ENCODE assay signal across 17 mouse cellular contexts in genomic region chr4:107811716-107812330, GRCm38 (mm10). TPM values are rescaled to one million over a fixed set of nuclear protein-coding genes. Genes with fewer than 3 reads are reported as not detected.
DNase-seq lines count a peak whose midpoint lies in the region; ATAC-seq and TF ChIP-seq lines count a peak whose summit lies in the region.
"Had no signal": no experiment of that assay in that cellular context is flagged by ENCODE, and none has a peak within 500 bp of the region (broad histone marks: within the 10 kb centered on the region; RNA-seq: fewer than 3 reads in every experiment).

No protein-coding gene starts in this region.

- TF ChIP-seq CTCF in left cerebral cortex, adult 2 months (IDR thresholded peaks at IDR 0.05) = no peak

- H3K9ac ChIP-seq in forebrain, embryonic 15.5 days (replicated peaks) = no peak overlapping the region
- no peak overlapping the region for H3K9ac ChIP-seq in forebrain, embryonic 11.5 days (ENCODE audit: low read length)
- H3K9ac ChIP-seq: embryonic facial prominence, embryonic 13.5 days; stomach, embryonic 15.5 days had no signal

- no peak overlapping the region for H3K4me2 ChIP-seq in forebrain, embryonic 15.5 days (replicated peaks)
- no peak overlapping the region for H3K4me2 ChIP-seq in forebrain, embryonic 11.5 days (ENCODE audit: low read depth, low read length, severe bottlenecking)
- H3K4me2 ChIP-seq: embryonic facial prominence, embryonic 13.5 days; stomach, embryonic 15.5 days had no signal

- intact Hi-C loops in left cerebral cortex, adult 2 months (cut with DNase I) = no loop called here

- WGBS in forebrain, embryonic 15.5 days = 54% methylated on average over 10 of the region's 10 CpGs
- WGBS in forebrain, embryonic 11.5 days = 62% methylated on average over 10 of the region's 10 CpGs
- 52% methylated on average over 10 of the region's 10 CpGs for WGBS in embryonic facial prominence, embryonic 10.5 days

- DNase-seq in adrenal gland, adult 2 months = peak; percentile 36
- no peak for DNase-seq in adrenal gland, postnatal 4 days (ENCODE audit: low spot score in 2 of 2)
- no peak for DNase-seq in forebrain, embryonic 11.5 days (ENCODE audit: low spot score)
- no peak for DNase-seq in left cerebral cortex, adult 2 months (ENCODE audit: extremely low spot score in 1 of 2, low spot score in 2 of 2)
- no peak for DNase-seq in left cerebral cortex, adult 11 months (ENCODE audit: low spot score)
- peak; percentile 39 for DNase-seq in cerebellum, adult 9-11 months
- DNase-seq in embryonic facial prominence, embryonic 10.5 days (ENCODE audit: low spot score) = no peak
- DNase-seq: adrenal gland, adult 8-10 months; kidney, postnatal 4 days; lung, adult 2 months; lung, postnatal 36 days; right cerebral cortex, postnatal 14 days had no signal

- H3K4me1 ChIP-seq in forebrain, embryonic 15.5 days = peaks cover 80% of the 10 kb centered on the region
- no peaks in the 10 kb centered on the region; the same call in 1 of the 2 replicates for H3K4me1 ChIP-seq in forebrain, embryonic 11.5 days (replicated peaks; ENCODE audit: control insufficient read depth, insufficient read depth, low read length)
- H3K4me1 ChIP-seq in embryonic facial prominence, embryonic 10.5 days = peaks cover 19% of the 10 kb centered on the region
- H3K4me1 ChIP-seq: embryonic facial prominence, embryonic 13.5 days; stomach, embryonic 15.5 days had no signal

- H3K27ac ChIP-seq in forebrain, embryonic 15.5 days (replicated peaks) = 0 out of 2 replicates have a peak overlapping the region, but pooled peaks have one; percentile 17
- no peak overlapping the region for H3K27ac ChIP-seq in forebrain, embryonic 11.5 days (ENCODE audit: low read depth, low read length)
- peak overlapping the region; percentile 8; the same call in 1 of the 2 replicates for H3K27ac ChIP-seq in left cerebral cortex, adult 2 months
- H3K27ac ChIP-seq in embryonic facial prominence, embryonic 10.5 days (replicated peaks) = no peak overlapping the region; the same call in 1 of the 2 replicates
- H3K27ac ChIP-seq: embryonic facial prominence, embryonic 13.5 days; stomach, embryonic 15.5 days had no signal

- ATAC-seq in forebrain, embryonic 15.5 days (replicated peaks) = no peak
- ATAC-seq in forebrain, embryonic 11.5 days (replicated peaks; ENCODE audit: low FRiP score) = no peak
- ATAC-seq: inflammation-experienced regulatory T-cells, adult 6 months; midbrain, embryonic 16.5 days had no signal

- H3K4me3 ChIP-seq in forebrain, embryonic 15.5 days = no peak overlapping the region
- no peak overlapping the region for H3K4me3 ChIP-seq in forebrain, embryonic 11.5 days (ENCODE audit: low read depth, low read length)
- no peak overlapping the region for H3K4me3 ChIP-seq in left cerebral cortex, adult 2 months
- H3K4me3 ChIP-seq in embryonic facial prominence, embryonic 10.5 days = no peak overlapping the region
- H3K4me3 ChIP-seq: embryonic facial prominence, embryonic 13.5 days; stomach, embryonic 15.5 days had no signal

- no peaks in the 10 kb centered on the region for H3K9me3 ChIP-seq in forebrain, embryonic 15.5 days
- no peaks in the 10 kb centered on the region for H3K9me3 ChIP-seq in forebrain, embryonic 11.5 days (ENCODE audit: control insufficient read depth, low read length)
- H3K9me3 ChIP-seq in embryonic facial prominence, embryonic 10.5 days = no peaks in the 10 kb centered on the region
- H3K9me3 ChIP-seq: embryonic facial prominence, embryonic 13.5 days; stomach, embryonic 15.5 days had no signal

- H3K27me3 ChIP-seq in forebrain, embryonic 15.5 days = no peaks in the 10 kb centered on the region
- H3K27me3 ChIP-seq in forebrain, embryonic 11.5 days (ENCODE audit: control insufficient read depth, insufficient read depth, low read length) = no peaks in the 10 kb centered on the region
- no peaks in the 10 kb centered on the region for H3K27me3 ChIP-seq in embryonic facial prominence, embryonic 10.5 days (replicated peaks; ENCODE audit: low read depth, poor library complexity, severe bottlenecking)
- H3K27me3 ChIP-seq: embryonic facial prominence, embryonic 13.5 days; stomach, embryonic 15.5 days had no signal

- H3K36me3 ChIP-seq in forebrain, embryonic 15.5 days = peaks cover 24% of the 10 kb centered on the region
- H3K36me3 ChIP-seq in forebrain, embryonic 11.5 days (ENCODE audit: control insufficient read depth, insufficient read depth, low read length) = no peaks in the 10 kb centered on the region
- peaks cover 59% of the 10 kb centered on the region for H3K36me3 ChIP-seq in embryonic facial prominence, embryonic 10.5 days (replicated peaks)
- H3K36me3 ChIP-seq: embryonic facial prominence, embryonic 13.5 days; stomach, embryonic 15.5 days had no signal

RNA-seq across cellular contexts. Expression of gene Lrp8, which starts 9.8 kb away (rescaled TPM):
- total RNA-seq in adrenal gland, adult 2 months (2021) = 1 to 10 TPM; 9.5 to 9.8 TPM
- polyA plus RNA-seq in adrenal gland, adult 2 months (2012; rRNA removed) = 14.0 and 15.9 TPM in 2 replicates
- total RNA-seq in adrenal gland, postnatal 4 days (2021) = 1 to 10 TPM; 8.8 to 8.9 TPM
- polyA plus RNA-seq in forebrain, embryonic 15.5 days (2015; fragmentation: Nextera tagmentation; extraction: Ambion mirVana) = 86.3 and 93.7 TPM in 2 replicates
- polyA plus RNA-seq in forebrain, embryonic 11.5 days (2014; fragmentation: Nextera tagmentation; extraction: Ambion mirVana) = 33.9 and 36.6 TPM in 2 replicates
- 100 to 1,000 TPM in 1 of 2 experiments, 10 to 100 TPM in 1; 93.2 to 123 TPM for total RNA-seq in left cerebral cortex, adult 2 months (2021)
- 7.4 and 8.5 TPM in 2 replicates for polyA plus RNA-seq in embryonic facial prominence, embryonic 10.5 days (2016; fragmentation: Nextera tagmentation; extraction: Ambion mirVana)

Comparison
In these comparisons a context has a peak if more than half of its experiments do, and no peak if none do; other contexts are left out.
1. DNase-seq: peak in adrenal gland, adult 2 months (single experiment) and cerebellum, adult 9-11 months (single experiment); none in adrenal gland, postnatal 4 days (0 of 2), forebrain, embryonic 11.5 days (single experiment), left cerebral cortex, adult 2 months (0 of 2), left cerebral cortex, adult 11 months (single experiment) and embryonic facial prominence, embryonic 10.5 days (single experiment).
2. H3K27ac ChIP-seq: peak in forebrain, embryonic 15.5 days (single experiment) and left cerebral cortex, adult 2 months (single experiment); none in forebrain, embryonic 11.5 days (single experiment) and embryonic facial prominence, embryonic 10.5 days (single experiment).